ENCODE assay signal across 23 mouse cellular contexts in the genomic region with DNA sequence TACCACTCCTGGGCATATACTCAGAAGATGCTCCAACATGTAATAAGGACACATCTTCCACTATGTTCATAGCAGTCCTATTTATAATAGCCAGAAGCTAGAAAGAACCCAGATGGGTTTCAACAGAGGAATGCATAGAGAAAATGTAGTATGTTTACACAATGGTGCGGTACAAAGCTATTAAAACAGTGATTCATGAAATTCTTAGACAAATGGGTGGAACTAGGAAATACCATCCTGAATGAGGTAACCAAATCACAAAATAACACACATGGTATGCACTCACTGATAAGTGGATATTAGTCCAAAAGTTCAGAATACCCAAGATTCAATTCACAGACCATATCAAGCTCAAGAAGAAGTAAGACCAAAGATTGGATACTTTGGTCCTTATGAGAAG. TPM values are rescaled to one million over a fixed set of nuclear protein-coding genes. Genes with fewer than 3 reads are reported as not detected.
"Had no signal": no experiment of that assay in that cellular context is flagged by ENCODE, and none has a peak within 500 bp of the region (broad histone marks: within the 10 kb centered on the region; RNA-seq: fewer than 3 reads in every experiment).

No protein-coding gene starts in this region.

RNA-seq across cellular contexts. Expression of a gene that starts 4.0 kb away (rescaled TPM):
- polyA plus RNA-seq: limb, embryonic 10.5 days; limb, embryonic 11.5 days; limb, embryonic 13.5 days; limb, embryonic 15.5 days; liver, adult 2 months; liver, embryonic 12.5 days; lung, embryonic 14.5 days; lung, embryonic 16.5 days; midbrain, embryonic 10.5 days; midbrain, embryonic 11.5 days; midbrain, embryonic 12.5 days; midbrain, embryonic 13.5 days; midbrain, embryonic 14.5 days; midbrain, embryonic 15.5 days; midbrain, embryonic 16.5 days; midbrain, postnatal 0 days; neural tube, embryonic 11.5 days; neural tube, embryonic 12.5 days had no signal

RNA-seq across cellular contexts. Expression of a gene that starts 17.3 kb away (rescaled TPM):
- polyA plus RNA-seq: limb, embryonic 10.5 days; limb, embryonic 11.5 days; limb, embryonic 12.5 days; limb, embryonic 13.5 days; limb, embryonic 15.5 days; liver, embryonic 11.5 days; liver, embryonic 13.5 days; liver, embryonic 16.5 days; liver, postnatal 0 days; lung, embryonic 14.5 days; lung, embryonic 16.5 days; midbrain, embryonic 10.5 days; midbrain, embryonic 11.5 days; midbrain, embryonic 12.5 days; midbrain, embryonic 13.5 days; midbrain, embryonic 14.5 days; midbrain, embryonic 15.5 days; midbrain, embryonic 16.5 days; midbrain, postnatal 0 days; neural tube, embryonic 11.5 days; neural tube, embryonic 12.5 days had no signal

RNA-seq across cellular contexts. Expression of a gene that starts 19.3 kb away (rescaled TPM):
- polyA plus RNA-seq: limb, embryonic 10.5 days; limb, embryonic 11.5 days; limb, embryonic 12.5 days; midbrain, embryonic 10.5 days; midbrain, embryonic 12.5 days; midbrain, embryonic 13.5 days; midbrain, embryonic 15.5 days; midbrain, embryonic 16.5 days; neural tube, embryonic 11.5 days; neural tube, embryonic 12.5 days had no signal
